Mouse (Mus musculus): ENCODE data around the gene Prss44. TPM values are rescaled to one million over a fixed set of nuclear protein-coding genes. Genes with fewer than 3 reads are reported as not detected.

Prss44 gene
- polyA plus RNA-seq, 1 experiment: not detected

DNA sequence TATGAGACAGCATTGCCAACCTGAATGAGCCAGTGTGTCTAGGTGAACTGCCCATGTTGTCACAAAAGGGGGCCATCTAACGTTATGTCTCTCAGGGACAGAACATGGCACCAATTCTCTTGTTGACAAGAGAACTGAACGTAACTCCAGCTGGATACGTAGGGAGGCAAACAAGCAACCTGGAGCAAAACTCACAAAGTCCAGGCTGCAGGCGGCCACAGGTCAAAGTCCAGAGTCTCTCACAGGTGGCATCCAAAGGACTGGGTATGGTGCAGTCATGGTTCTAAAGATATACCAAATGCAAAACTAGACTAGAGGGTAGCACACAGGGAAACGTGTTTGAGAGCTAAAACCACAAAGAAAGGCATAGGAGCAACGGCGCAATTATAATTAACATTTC is 7.6 kb downstream of the Prss44 start:
- H3K4me1 ChIP-seq (ENCODE audit: control insufficient read depth, insufficient read depth, low read length): no peaks in the 10 kb centered on the region
- 80% methylated on average over 7 of the region's 7 CpGs for WGBS
- H3K27ac ChIP-seq (ENCODE audit: insufficient read depth, low read depth, low read length): no peak overlapping the region
- H3K4me3 ChIP-seq (ENCODE audit: insufficient read depth, low read depth, low read length): no peak overlapping the region
- TF ChIP-seq POLR2A (IDR thresholded peaks at IDR 0.05; ENCODE audit: insufficient read depth, low read depth, low read length) (no peak), CTCF (IDR thresholded peaks at IDR 0.05; ENCODE audit: insufficient read depth, low read depth, low read length) (no peak)

DNA sequence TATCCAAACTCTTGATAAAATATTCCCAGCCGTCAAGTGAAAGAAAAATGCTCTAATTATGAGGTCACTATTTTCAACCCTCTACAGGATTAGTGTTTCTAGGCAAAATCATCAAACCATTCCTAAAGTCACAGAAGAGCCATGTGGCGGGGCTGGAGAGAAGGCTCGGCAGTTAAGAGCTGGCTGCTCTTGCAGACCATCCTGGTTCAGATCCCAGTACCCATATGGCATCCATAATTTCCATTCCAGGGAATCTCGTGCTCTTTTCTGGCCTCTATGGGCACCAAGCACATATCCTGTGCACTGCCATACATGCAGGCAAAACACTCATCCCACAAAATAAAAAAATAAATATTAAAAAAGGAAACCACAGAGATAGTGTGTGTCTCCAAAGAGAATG is 11.6 kb downstream of the Prss44 start:
- 78% methylated on average over 4 of the region's 4 CpGs for WGBS
- no peaks in the 10 kb centered on the region for H3K4me1 ChIP-seq (ENCODE audit: control insufficient read depth, insufficient read depth, low read length)
- H3K27ac ChIP-seq (ENCODE audit: insufficient read depth, low read depth, low read length): no peak overlapping the region
- H3K4me3 ChIP-seq (ENCODE audit: insufficient read depth, low read depth, low read length): no peak overlapping the region
- TF ChIP-seq POLR2A (IDR thresholded peaks at IDR 0.05; ENCODE audit: insufficient read depth, low read depth, low read length) (no peak), CTCF (IDR thresholded peaks at IDR 0.05; ENCODE audit: insufficient read depth, low read depth, low read length) (no peak)

DNA sequence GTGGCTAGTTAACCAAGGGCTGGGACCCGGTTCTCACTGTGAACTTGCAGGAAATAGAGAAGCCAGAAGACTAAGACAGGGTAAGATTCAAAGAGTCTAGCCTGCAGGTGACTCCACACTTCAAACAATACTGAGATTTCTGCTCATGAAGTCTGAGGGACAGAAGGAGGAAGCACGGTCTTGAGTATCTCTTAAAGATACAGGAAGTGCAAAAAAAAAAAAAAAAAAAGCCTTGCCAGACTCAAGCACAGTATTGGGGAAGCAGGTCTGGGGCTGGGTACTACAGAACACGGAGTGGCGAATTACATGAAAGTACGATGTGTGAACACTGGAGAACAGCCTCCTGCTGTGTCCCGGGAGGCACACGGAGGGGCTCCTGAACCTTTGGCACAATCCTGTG is 12.0 kb downstream of the Prss44 start:
- Histone ChIP-seq H3K4me1 (ENCODE audit: control insufficient read depth, insufficient read depth, low read length) (no peaks in the 10 kb centered on the region), H3K4me3 (ENCODE audit: insufficient read depth, low read depth, low read length) (no peak overlapping the region), H3K27ac (ENCODE audit: insufficient read depth, low read depth, low read length) (no peak overlapping the region)
- 55% methylated on average over 7 of the region's 7 CpGs for WGBS
- no peak for TF ChIP-seq CTCF (IDR thresholded peaks at IDR 0.05; ENCODE audit: insufficient read depth, low read depth, low read length)
- no peak for TF ChIP-seq POLR2A (IDR thresholded peaks at IDR 0.05; ENCODE audit: insufficient read depth, low read depth, low read length)

DNA sequence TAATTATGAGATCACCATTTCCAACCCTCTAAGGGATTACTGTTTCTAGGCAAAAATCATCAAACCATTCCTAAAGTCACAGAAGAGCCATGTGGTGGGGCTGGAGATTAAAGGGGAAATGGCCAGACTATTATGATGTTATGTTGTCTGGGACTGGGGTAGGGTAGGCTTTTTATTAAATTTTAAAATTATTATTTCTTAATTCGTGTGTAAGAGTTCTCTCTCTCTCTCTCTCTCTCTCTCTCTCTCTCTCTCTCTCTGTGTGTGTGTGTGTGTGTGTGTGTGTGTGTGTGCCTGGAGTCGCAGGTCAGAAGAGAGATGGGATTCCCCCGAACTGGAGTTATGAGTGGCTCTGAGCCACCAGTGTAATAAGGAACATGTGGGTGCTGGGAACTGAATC is 12.6 kb downstream of the Prss44 start, which contains the start of gene Prss43:
Gene Prss43 (plus strand): TSS at position 301 of the 400 bp plus-strand sequence.
- WGBS: 87% methylated on average over 3 of the region's 3 CpGs
- Histone ChIP-seq H3K4me3 (ENCODE audit: insufficient read depth, low read depth, low read length) (no peak within 1 kb of the TSS), H3K27ac (ENCODE audit: insufficient read depth, low read depth, low read length) (no peak within 1 kb of the TSS), H3K4me1 (ENCODE audit: control insufficient read depth, insufficient read depth, low read length) (no peaks in the 10 kb centered on the region)
- TF ChIP-seq POLR2A (IDR thresholded peaks at IDR 0.05; ENCODE audit: insufficient read depth, low read depth, low read length) (no peak), CTCF (IDR thresholded peaks at IDR 0.05; ENCODE audit: insufficient read depth, low read depth, low read length) (no peak)

DNA sequence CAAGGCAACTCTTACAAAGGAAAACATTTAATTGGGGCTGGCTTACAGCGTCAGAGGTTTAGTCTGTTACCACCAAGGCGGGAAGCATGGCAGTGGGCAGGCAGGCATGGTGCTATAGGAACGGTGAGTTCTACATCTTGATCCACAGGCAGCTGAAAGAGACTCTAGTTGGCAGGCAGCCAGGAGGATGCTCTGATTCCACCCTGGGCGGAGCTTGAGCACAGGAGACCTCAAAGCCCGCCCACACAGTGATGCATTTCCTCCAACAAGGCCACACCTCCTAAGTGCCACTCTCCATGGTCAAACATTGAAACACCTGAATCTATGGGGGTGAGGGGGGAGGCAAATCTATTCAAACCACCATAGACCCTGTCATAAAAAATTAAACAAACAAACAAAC is 19.2 kb downstream of the Prss44 start:
- TF ChIP-seq CTCF (IDR thresholded peaks at IDR 0.05; ENCODE audit: insufficient read depth, low read depth, low read length) (no peak), POLR2A (IDR thresholded peaks at IDR 0.05; ENCODE audit: insufficient read depth, low read depth, low read length) (no peak)
- H3K4me1 ChIP-seq (ENCODE audit: control insufficient read depth, insufficient read depth, low read length): no peaks in the 10 kb centered on the region
- H3K27ac ChIP-seq (ENCODE audit: insufficient read depth, low read depth, low read length): no peak overlapping the region
- WGBS: 79% methylated on average over 5 of the region's 5 CpGs
- no peak overlapping the region for H3K4me3 ChIP-seq (ENCODE audit: insufficient read depth, low read depth, low read length)

DNA sequence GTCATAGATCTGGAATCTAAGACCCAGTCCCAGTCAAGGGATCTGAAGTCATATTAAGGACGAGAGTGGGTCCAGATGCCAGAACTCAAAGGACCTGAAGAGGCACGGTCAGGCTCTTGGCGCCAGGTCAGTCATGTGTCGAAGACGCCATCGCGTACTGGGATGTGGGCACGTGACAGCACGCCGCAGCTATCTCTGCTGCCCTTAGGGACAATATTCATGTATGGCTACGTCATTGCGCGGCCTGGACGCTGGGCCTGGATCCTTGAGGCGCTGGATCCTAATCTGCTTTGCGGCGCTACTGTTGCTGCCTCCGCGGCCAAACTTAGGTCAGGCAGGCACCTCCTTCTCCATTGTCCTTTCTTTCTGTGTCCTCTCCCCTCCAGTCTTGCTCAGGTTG is 20.6 kb downstream of the Prss44 start, which contains the start of gene Prss45:
Gene Prss45 (plus strand): TSS at position 178 of the 400 bp plus-strand sequence.
- Histone ChIP-seq H3K27ac (ENCODE audit: insufficient read depth, low read depth, low read length) (no peak within 1 kb of the TSS), H3K4me3 (ENCODE audit: insufficient read depth, low read depth, low read length) (no peak within 1 kb of the TSS), H3K4me1 (ENCODE audit: control insufficient read depth, insufficient read depth, low read length) (no peaks in the 10 kb centered on the region)
- TF ChIP-seq POLR2A (IDR thresholded peaks at IDR 0.05; ENCODE audit: insufficient read depth, low read depth, low read length): no peak
- TF ChIP-seq CTCF (IDR thresholded peaks at IDR 0.05; ENCODE audit: insufficient read depth, low read depth, low read length): no peak
- 82% methylated on average over 19 of the region's 19 CpGs for WGBS

DNA sequence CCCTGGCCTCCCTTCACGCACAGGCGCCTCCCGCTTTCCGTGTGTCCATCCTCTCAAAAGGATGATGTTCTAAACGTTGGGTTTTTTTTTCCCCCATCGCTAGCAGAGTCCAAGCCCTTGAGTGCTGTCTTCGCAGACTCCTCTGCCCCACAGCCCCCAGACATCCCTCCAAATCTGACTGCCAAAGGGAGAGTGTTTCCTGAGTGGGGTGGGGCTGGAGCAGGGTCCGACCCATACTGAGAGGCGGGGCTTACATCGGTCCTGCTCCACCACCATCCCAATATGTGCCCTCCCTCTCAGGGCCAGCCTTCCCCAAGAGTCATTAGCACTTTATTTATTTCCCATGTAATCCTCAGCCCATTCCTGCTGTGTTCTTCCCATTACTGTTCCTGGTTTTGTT is 21.2 kb downstream of the Prss44 start:
- no peak for TF ChIP-seq POLR2A (IDR thresholded peaks at IDR 0.05; ENCODE audit: insufficient read depth, low read depth, low read length)
- no peak for TF ChIP-seq CTCF (IDR thresholded peaks at IDR 0.05; ENCODE audit: insufficient read depth, low read depth, low read length)
- WGBS: 46% methylated on average over 10 of the region's 10 CpGs
- Histone ChIP-seq H3K27ac (ENCODE audit: insufficient read depth, low read depth, low read length) (no peak overlapping the region), H3K4me1 (ENCODE audit: control insufficient read depth, insufficient read depth, low read length) (no peaks in the 10 kb centered on the region), H3K4me3 (ENCODE audit: insufficient read depth, low read depth, low read length) (no peak overlapping the region)

DNA sequence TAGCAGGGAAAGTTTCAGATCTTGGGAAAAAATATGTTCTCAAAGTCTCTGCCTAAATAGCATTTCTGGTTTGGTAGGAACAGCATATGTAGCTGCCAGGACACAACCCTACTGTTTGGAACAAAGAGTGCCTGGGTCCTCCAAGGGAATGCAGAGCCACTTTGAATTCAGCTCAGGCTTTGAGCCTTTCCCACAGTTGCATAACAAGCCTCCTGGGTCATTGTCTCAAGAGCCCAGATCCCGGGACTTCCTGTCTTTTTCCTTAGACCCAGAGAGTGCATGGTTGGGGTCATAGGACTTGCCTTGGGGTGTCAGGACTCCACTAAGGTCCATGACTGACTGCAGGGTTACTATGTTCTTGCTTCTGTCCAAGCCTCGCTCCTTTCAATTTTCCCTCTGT is 22.3 kb downstream of the Prss44 start:
- H3K27ac ChIP-seq (ENCODE audit: insufficient read depth, low read depth, low read length): no peak overlapping the region; the same call in 1 of the 2 replicates
- WGBS: 51% methylated on average over 2 of the region's 2 CpGs
- H3K4me3 ChIP-seq (ENCODE audit: insufficient read depth, low read depth, low read length): no peak overlapping the region
- no peaks in the 10 kb centered on the region for H3K4me1 ChIP-seq (ENCODE audit: control insufficient read depth, insufficient read depth, low read length)
- TF ChIP-seq POLR2A (IDR thresholded peaks at IDR 0.05; ENCODE audit: insufficient read depth, low read depth, low read length) (no peak), CTCF (IDR thresholded peaks at IDR 0.05; ENCODE audit: insufficient read depth, low read depth, low read length) (no peak)

DNA sequence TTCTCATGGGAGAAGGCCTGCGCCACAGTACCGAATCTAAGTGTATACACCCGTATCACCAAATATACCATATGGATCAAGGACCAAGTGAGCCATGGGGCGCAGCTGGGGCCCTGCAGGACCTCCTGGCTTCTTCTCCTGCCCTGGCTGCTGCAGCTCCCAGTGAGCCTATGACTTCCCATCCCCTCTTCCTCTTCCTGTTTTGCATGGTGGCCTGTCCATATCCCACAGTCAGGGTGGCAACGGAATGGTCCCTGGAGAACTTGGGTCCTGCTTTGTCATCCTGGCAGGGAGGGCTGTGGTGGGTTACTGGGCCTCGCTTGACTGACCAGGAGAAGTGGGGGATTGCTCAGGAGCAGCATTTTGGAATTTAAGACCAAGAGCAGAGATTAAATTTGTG is 27.1 kb downstream of the Prss44 start:
- no peak for TF ChIP-seq POLR2A (IDR thresholded peaks at IDR 0.05; ENCODE audit: insufficient read depth, low read depth, low read length)
- TF ChIP-seq CTCF (IDR thresholded peaks at IDR 0.05; ENCODE audit: insufficient read depth, low read depth, low read length): no peak
- WGBS: 88% methylated on average over 6 of the region's 6 CpGs

DNA sequence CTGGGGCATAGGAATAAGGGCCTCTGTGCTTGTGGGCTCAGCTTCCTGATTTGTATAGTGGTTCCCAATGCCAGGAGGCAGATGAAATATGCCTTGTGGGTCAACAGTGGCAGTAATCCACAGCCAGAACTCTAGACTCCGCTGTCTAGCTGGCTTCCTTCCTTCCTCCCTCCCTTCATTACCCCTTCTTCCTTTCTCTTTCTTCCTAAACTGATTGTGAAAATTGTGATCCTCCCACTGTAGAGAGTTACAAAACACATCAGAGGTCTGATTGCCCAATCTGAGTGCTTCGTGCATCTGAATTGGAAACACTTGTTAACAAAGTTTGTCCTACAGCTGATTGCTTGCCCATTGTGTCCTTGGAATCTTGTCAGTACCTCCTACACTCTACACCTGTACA is 27.6 kb downstream of the Prss44 start:
- 60% methylated on average over 2 of the region's 2 CpGs for WGBS
- TF ChIP-seq CTCF (IDR thresholded peaks at IDR 0.05; ENCODE audit: insufficient read depth, low read depth, low read length) (no peak), POLR2A (IDR thresholded peaks at IDR 0.05; ENCODE audit: insufficient read depth, low read depth, low read length) (no peak)
- H3K4me1 ChIP-seq (ENCODE audit: control insufficient read depth, insufficient read depth, low read length): no peaks in the 10 kb centered on the region
- no peak overlapping the region for H3K4me3 ChIP-seq (ENCODE audit: insufficient read depth, low read depth, low read length)
- no peak overlapping the region for H3K27ac ChIP-seq (ENCODE audit: insufficient read depth, low read depth, low read length)

More for the DNA sequence above, 27.1 kb downstream of the Prss44 start:
- no peak overlapping the region for H3K27ac ChIP-seq (ENCODE audit: insufficient read depth, low read depth, low read length)
- H3K4me3 ChIP-seq (ENCODE audit: insufficient read depth, low read depth, low read length): no peak overlapping the region
- no peaks in the 10 kb centered on the region for H3K4me1 ChIP-seq (ENCODE audit: control insufficient read depth, insufficient read depth, low read length)

Data from olfactory bulb, adult 2 months (tissue).